Mouse (Mus musculus): Measurements from ENCODE around the gene Lipa. TPM values are rescaled to one million over a fixed set of nuclear protein-coding genes. Genes with fewer than 3 reads are reported as not detected.

Lipa gene
- polyA plus RNA-seq, 1 experiment from 2014 or later = 44.0 TPM

DNA sequence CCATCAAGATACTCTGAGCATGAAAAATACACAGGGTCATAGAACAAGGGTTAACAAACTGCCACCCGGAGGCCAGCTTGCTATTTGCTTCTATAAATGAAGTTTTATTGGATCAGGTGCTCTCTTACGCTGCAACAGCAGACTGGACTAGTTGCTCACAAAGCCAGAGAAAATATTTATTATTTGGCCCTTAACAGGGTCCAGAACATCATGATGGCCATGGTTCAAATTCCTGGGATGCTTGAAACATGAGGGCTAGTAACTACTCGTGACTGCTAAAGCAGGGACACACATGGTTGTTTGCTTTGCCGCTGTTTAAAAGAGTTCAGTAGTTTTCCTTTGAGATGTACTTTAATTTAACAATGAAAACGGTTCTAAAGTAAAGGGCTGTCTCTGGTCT is 24.7 kb upstream of the Lipa start:
- H3K9me3 ChIP-seq (replicated peaks) = no peaks in the 10 kb centered on the region
- peaks cover 25% of the 10 kb centered on the region for H3K4me1 ChIP-seq
- H3K27ac ChIP-seq (replicated peaks) = peak overlapping the region; percentile 72
- H3K4me3 ChIP-seq (replicated peaks) = peak overlapping the region; percentile 19; the same call in 1 of the 2 replicates
- WGBS = 35% methylated on average over 5 of the region's 5 CpGs
- ATAC-seq (ENCODE audit: insufficient number of reproducible peaks, low FRiP score, low TSS enrichment, low read depth) = no peak
- H3K27me3 ChIP-seq = no peaks in the 10 kb centered on the region
- H3K36me3 ChIP-seq = no peaks in the 10 kb centered on the region
- peak overlapping the region; percentile 29 for H3K4me2 ChIP-seq (replicated peaks)
- no peak overlapping the region for H3K9ac ChIP-seq

DNA sequence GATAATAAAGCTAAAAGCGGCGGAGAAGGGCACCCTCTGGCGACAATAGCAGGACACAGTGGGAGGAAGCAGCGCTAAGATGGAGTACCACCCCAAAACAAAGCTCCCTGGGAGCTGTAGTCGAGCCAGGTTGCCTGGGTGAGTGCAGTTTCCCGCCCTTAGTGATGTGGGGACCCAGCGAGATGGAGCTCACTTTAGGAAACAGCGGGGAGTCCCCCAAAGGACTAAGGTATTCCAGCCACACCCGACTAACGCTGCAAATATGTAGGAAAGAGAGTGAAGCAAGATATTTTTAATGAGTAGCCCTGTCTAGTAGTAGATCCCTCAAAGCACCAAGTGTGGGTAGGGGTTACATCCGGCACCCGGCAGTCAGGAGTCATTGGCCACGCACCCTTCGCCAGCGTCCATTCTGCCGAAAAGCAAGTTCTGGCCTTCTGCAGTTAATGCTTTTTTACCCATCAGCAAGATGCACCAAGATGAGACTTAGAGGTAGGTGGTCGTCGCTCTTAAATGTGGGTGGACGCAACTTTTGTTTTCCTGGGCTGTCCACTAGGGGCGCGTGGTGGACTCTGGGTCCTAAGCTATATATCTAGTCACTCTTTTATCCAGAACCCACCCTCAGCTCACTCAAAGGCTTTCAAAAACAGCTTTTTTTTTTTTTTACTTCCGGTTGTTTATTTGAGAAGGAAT is 23.4 kb upstream of the Lipa start, which contains the start of gene Ifit2:
Gene Ifit2 (plus strand): TSS at position 161 of the 690 bp plus-strand sequence.
- Histone ChIP-seq H3K27me3 (no peaks in the 10 kb centered on the region), H3K4me2 (replicated peaks) (peak within 1 kb of the TSS; percentile 73), H3K36me3 (no peaks in the 10 kb centered on the region), H3K4me1 (peaks cover 25% of the 10 kb centered on the region), H3K9me3 (replicated peaks) (no peaks in the 10 kb centered on the region), H3K4me3 (replicated peaks) (peak within 1 kb of the TSS; percentile 53), H3K27ac (replicated peaks) (peak within 1 kb of the TSS; percentile 79), H3K9ac (no peak within 1 kb of the TSS)
- under 1% methylated on average over 22 of the region's 22 CpGs for WGBS
- ATAC-seq (ENCODE audit: insufficient number of reproducible peaks, low FRiP score, low TSS enrichment, low read depth) = peak; percentile 86

DNA sequence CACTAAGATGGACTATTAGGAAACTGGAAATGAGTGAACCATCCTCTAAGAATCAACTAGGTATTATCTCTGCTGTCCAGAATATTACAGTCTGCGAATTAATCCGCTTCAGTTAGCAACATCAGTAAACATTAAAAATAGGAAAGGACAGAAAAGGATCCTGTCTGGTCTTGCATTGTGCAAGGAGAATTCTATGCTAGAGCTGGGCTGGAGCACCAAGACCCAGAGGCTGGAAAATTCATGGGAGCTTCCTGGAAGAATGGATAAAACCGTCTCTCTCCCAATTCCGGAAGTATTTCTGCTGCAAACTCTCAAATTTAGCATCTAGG is 22.9 kb upstream of the Lipa start:
- no peak overlapping the region for H3K9ac ChIP-seq
- 28% methylated on average over 4 of the region's 4 CpGs for WGBS

DNA sequence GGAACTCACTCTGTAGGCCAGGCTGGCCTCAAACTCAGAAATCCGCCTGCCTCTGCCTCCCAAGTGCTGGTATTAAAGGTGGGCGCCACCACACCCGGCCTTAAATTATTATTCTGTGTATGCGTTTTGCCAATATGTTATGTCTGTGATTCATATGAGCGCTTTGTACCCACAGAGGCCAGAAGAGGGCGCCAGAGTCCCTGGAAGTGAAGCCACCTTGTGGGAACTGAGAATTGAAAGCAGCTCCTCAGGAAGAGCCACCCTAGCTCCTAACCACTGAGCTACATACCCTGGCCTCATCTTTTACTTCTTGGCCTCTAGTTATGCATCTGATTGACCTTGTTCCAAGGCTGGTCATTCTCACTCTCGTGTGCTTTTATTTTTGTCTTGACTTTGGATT is 20.7 kb upstream of the Lipa start:
- no peak overlapping the region for H3K27ac ChIP-seq (replicated peaks)
- H3K4me1 ChIP-seq = peaks cover 17% of the 10 kb centered on the region
- no peak overlapping the region for H3K9ac ChIP-seq
- no peak for ATAC-seq (ENCODE audit: insufficient number of reproducible peaks, low FRiP score, low TSS enrichment, low read depth)
- H3K4me2 ChIP-seq (replicated peaks) = no peak overlapping the region
- no peaks in the 10 kb centered on the region for H3K36me3 ChIP-seq
- 25% methylated on average over 7 of the region's 7 CpGs for WGBS
- H3K27me3 ChIP-seq = no peaks in the 10 kb centered on the region
- no peak overlapping the region for H3K4me3 ChIP-seq (replicated peaks)
- H3K9me3 ChIP-seq (replicated peaks) = no peaks in the 10 kb centered on the region

More for the DNA sequence above, 22.9 kb upstream of the Lipa start:
- Histone ChIP-seq H3K9me3 (replicated peaks) (no peaks in the 10 kb centered on the region), H3K4me1 (peaks cover 25% of the 10 kb centered on the region), H3K27ac (replicated peaks) (peak overlapping the region; percentile 79; the same call in 1 of the 2 replicates), H3K36me3 (no peaks in the 10 kb centered on the region), H3K27me3 (no peaks in the 10 kb centered on the region), H3K4me3 (replicated peaks) (peak overlapping the region; percentile 53), H3K4me2 (replicated peaks) (peak overlapping the region; percentile 73)
- no peak; the same call in 1 of the 2 replicates for ATAC-seq (ENCODE audit: insufficient number of reproducible peaks, low FRiP score, low TSS enrichment, low read depth)

DNA sequence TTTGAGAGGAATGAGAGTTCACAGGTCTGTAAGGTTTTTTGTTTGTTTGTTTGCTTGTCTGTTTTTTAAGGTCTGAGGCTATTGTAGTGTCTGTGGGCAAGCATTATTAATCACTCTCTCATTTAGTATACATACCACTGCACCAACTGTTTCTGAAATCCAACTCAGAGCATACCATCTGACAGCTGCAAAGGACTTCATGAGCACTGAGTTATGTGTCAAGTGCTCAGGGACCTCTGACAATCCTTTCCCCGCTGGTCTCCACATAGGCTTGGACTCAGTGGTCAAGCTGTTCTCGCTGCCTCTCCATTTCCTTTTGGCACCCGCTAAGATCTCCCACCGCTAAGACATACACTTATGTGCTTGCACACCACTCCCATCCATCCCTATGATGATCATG is 18.9 kb upstream of the Lipa start:
- Histone ChIP-seq H3K9me3 (replicated peaks) (no peaks in the 10 kb centered on the region), H3K9ac (no peak overlapping the region), H3K27ac (replicated peaks) (no peak overlapping the region), H3K4me3 (replicated peaks) (no peak overlapping the region), H3K4me1 (peaks cover 8% of the 10 kb centered on the region), H3K4me2 (replicated peaks) (no peak overlapping the region), H3K36me3 (no peaks in the 10 kb centered on the region), H3K27me3 (no peaks in the 10 kb centered on the region)
- no peak for ATAC-seq (ENCODE audit: insufficient number of reproducible peaks, low FRiP score, low TSS enrichment, low read depth)
- WGBS = 86% methylated on average over 4 of the region's 4 CpGs

DNA sequence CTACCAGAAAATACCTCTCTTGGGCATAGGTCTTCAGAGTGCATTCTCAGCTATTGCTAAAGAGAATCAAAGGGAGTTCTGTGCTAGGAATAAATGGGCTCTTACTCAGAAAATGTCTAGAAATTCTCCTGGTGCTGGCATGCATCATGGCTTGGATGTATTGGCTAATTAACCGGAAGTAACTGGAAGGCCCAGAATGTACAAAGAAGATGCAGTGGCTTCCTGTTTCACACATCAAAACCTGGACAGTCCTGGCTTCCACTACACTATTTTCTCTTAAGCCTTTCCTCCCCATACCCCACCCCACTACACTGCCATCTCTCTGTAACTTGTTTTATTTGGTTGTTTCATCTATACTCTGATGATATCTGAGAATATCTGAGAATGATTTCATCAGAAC is 12.1 kb upstream of the Lipa start:
- Histone ChIP-seq H3K4me2 (replicated peaks) (no peak overlapping the region), H3K27ac (replicated peaks) (no peak overlapping the region), H3K4me3 (replicated peaks) (no peak overlapping the region), H3K9ac (no peak overlapping the region), H3K27me3 (no peaks in the 10 kb centered on the region), H3K9me3 (replicated peaks) (no peaks in the 10 kb centered on the region), H3K36me3 (no peaks in the 10 kb centered on the region), H3K4me1 (no peaks in the 10 kb centered on the region)
- no peak for ATAC-seq (ENCODE audit: insufficient number of reproducible peaks, low FRiP score, low TSS enrichment, low read depth)
- WGBS = 80% methylated on average over 1 of the region's 1 CpGs

DNA sequence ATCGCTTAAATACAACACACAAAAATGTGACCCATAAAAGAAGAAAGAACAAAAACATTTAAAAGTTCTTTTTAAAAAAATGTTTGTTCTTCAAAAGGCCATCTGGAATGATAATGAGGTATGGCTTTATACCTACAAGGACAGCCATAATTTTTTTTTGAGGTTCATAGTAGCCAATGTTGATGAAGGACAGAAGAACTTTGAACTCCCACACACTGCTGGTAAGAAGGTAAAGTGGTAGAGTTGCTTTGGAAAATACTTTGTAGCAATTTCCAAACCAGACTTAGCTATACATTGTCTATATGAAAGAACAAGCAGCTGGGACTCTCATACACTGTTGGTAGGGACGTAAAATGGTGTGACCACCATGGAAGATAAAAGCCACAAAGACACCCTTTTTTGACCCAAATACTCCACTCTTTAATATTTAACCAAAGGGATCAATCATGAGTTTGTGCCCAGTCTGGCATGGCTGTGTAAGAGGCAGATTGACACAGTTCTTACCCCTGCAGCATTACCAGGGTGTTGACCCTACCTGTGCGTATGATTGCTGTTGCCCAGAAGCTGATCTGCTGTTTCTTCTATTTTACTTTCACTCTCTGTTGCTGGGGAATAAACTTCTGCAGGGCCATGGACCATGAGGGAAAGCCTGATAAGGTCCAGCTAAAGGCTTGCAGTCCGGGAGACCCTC is 4.9 kb upstream of the Lipa start:
- H3K4me2 ChIP-seq (replicated peaks) = no peak overlapping the region
- no peaks in the 10 kb centered on the region for H3K36me3 ChIP-seq
- no peaks in the 10 kb centered on the region for H3K4me1 ChIP-seq
- no peak overlapping the region for H3K27ac ChIP-seq (replicated peaks)
- H3K9ac ChIP-seq = no peak overlapping the region
- ATAC-seq (ENCODE audit: insufficient number of reproducible peaks, low FRiP score, low TSS enrichment, low read depth) = no peak
- H3K27me3 ChIP-seq = no peaks in the 10 kb centered on the region
- no peak overlapping the region for H3K4me3 ChIP-seq (replicated peaks)
- 95% methylated on average over 4 of the region's 4 CpGs for WGBS
- H3K9me3 ChIP-seq (replicated peaks) = no peaks in the 10 kb centered on the region

DNA sequence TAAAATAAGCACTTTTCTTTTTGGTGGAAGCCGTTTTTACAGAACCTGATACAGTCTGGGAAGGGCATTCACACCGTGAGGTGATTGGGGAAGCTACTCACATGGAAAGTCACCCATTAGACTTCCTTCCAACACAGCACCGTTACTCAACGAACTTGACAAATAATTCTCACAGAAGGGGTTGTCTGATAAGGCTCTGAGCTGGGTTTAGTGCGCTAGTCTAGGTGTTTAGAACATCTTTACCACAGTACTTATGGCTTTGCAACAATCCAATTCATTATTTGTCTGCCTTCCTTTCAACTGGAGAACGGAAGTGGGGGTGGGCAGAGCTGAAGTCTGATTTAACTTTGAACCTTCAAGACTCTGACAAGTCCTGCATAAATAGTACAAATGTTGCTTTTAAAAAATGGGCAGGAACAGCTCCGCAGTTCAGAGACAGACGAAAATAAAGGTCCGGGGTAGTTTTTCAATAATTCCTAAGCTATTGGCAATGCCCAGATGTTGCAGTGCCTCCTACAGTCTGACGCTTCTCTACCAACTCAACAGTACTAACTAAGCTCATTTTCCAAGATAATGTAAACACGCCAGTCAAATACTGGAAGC is 852 bp downstream of the Lipa start:
- no peak overlapping the region for H3K27ac ChIP-seq (replicated peaks)
- no peak for ATAC-seq (ENCODE audit: insufficient number of reproducible peaks, low FRiP score, low TSS enrichment, low read depth)
- no peaks in the 10 kb centered on the region for H3K9me3 ChIP-seq (replicated peaks)
- peak overlapping the region; percentile 51 for H3K9ac ChIP-seq
- no peaks in the 10 kb centered on the region for H3K27me3 ChIP-seq
- WGBS = 28% methylated on average over 11 of the region's 11 CpGs
- H3K36me3 ChIP-seq = no peaks in the 10 kb centered on the region
- no peaks in the 10 kb centered on the region for H3K4me1 ChIP-seq
- peak overlapping the region; percentile 56 for H3K4me3 ChIP-seq (replicated peaks)
- peak overlapping the region; percentile 65 for H3K4me2 ChIP-seq (replicated peaks)

DNA sequence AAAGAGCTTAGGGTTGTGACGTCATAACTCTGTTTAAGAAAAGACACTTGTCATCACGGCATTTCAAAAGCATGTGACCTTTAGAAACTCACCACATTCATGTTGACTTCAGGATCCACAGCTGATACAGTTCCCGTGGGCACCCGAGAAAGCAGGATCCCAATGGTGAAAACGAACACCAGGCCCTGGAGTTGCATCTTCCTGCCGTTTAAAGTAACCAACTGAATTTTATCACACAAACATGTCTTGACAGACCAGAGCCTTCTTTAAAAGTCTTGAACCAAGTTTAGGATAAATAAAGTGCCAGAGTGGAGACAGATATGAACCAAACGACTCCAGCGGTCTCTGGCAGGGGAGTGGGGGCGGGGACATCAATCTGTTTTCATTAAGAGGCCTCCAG is 2.6 kb downstream of the Lipa start:
- Histone ChIP-seq H3K4me1 (no peaks in the 10 kb centered on the region), H3K9me3 (replicated peaks) (no peaks in the 10 kb centered on the region), H3K9ac (no peak overlapping the region), H3K27me3 (no peaks in the 10 kb centered on the region), H3K36me3 (no peaks in the 10 kb centered on the region), H3K27ac (replicated peaks) (no peak overlapping the region), H3K4me2 (replicated peaks) (no peak overlapping the region), H3K4me3 (replicated peaks) (no peak overlapping the region)
- 40% methylated on average over 9 of the region's 9 CpGs for WGBS
- ATAC-seq (ENCODE audit: insufficient number of reproducible peaks, low FRiP score, low TSS enrichment, low read depth) = no peak

DNA sequence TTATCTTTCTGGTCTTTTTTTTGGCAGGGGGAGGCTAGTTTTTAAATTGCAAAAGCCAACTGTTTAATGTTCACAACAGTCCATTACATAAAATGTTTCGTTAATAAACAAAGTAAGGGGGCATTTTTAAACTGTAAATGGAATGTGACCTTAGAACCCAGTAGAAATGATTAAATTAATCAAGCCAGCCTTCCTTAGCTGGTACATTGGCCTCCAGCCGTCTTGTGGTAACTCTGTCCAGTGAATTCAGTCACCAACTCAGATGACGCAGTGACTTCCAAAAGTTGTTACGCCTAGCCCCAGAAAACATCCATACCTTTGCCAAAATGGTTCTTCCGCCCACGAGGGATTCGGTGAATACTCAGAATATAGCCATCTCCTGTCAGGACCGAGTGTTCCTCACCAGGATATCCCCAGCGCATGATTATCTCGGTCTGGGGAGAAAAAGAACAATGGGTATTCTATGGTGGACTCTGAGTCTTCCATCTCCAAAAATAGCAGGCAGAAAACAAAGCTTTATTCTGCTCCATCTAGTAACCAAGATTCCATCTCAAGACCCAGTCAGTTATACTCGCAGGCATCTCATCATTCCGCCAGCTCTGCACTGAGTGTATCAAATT is 4.1 kb downstream of the Lipa start:
- H3K4me1 ChIP-seq = no peaks in the 10 kb centered on the region
- H3K4me2 ChIP-seq (replicated peaks) = no peak overlapping the region
- ATAC-seq (ENCODE audit: insufficient number of reproducible peaks, low FRiP score, low TSS enrichment, low read depth) = no peak
- H3K36me3 ChIP-seq = peaks cover 5% of the 10 kb centered on the region; the same call in 1 of the 2 replicates
- no peaks in the 10 kb centered on the region for H3K27me3 ChIP-seq
- H3K9ac ChIP-seq = no peak overlapping the region
- H3K9me3 ChIP-seq (replicated peaks) = no peaks in the 10 kb centered on the region
- WGBS = 73% methylated on average over 12 of the region's 12 CpGs
- H3K27ac ChIP-seq (replicated peaks) = no peak overlapping the region
- H3K4me3 ChIP-seq (replicated peaks) = no peak overlapping the region

DNA sequence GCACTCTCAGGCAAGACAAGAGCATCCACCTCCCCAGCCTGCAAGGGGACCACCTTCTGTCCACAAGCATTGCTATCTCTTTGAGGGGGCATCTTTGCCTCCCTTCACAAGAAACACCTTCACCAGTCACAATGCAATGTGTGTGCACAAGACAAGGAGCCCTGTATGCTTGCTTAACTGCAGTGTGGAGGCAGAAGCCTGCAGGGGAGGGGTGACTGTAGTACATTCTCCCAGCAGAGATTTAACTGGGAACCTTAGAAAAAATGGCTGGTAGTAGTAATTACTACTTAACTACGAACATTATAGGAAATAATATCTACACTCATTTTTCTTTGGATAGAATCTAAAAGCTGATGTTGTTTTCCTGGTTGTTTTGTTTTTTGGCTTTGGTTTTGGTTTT is 5.3 kb downstream of the Lipa start:
- H3K27me3 ChIP-seq = no peaks in the 10 kb centered on the region
- no peak overlapping the region for H3K4me2 ChIP-seq (replicated peaks)
- H3K9ac ChIP-seq = no peak overlapping the region
- H3K4me1 ChIP-seq = no peaks in the 10 kb centered on the region
- 89% methylated on average over 1 of the region's 1 CpGs for WGBS
- H3K4me3 ChIP-seq (replicated peaks) = no peak overlapping the region
- peaks cover 5% of the 10 kb centered on the region; the same call in 1 of the 2 replicates for H3K36me3 ChIP-seq
- no peaks in the 10 kb centered on the region for H3K9me3 ChIP-seq (replicated peaks)
- ATAC-seq (ENCODE audit: insufficient number of reproducible peaks, low FRiP score, low TSS enrichment, low read depth) = no peak
- no peak overlapping the region for H3K27ac ChIP-seq (replicated peaks)

Data from embryonic facial prominence, embryonic 15.5 days (tissue).